ENCODE assay signal across 9 mouse cellular contexts in genomic region chr2:91480805-91481514, GRCm38 (mm10). TPM values are rescaled to one million over a fixed set of nuclear protein-coding genes. Genes with fewer than 3 reads are reported as not detected.
DNase-seq lines count a peak whose midpoint lies in the region; ATAC-seq lines count a peak whose summit lies in the region.
"Had no signal": no experiment of that assay in that cellular context is flagged by ENCODE, and none has a peak within 500 bp of the region (broad histone marks: within the 10 kb centered on the region; RNA-seq: fewer than 3 reads in every experiment).

No protein-coding gene starts in this region.

- H3K27me3 ChIP-seq in forebrain, embryonic 13.5 days = no peaks in the 10 kb centered on the region
- H3K27me3 ChIP-seq in neural tube, embryonic 14.5 days (ENCODE audit: control insufficient read depth, insufficient read depth, low read length) = no peaks in the 10 kb centered on the region
- H3K27me3 ChIP-seq: lung, embryonic 15.5 days had no signal

- H3K9me3 ChIP-seq in forebrain, embryonic 13.5 days (replicated peaks) = no peaks in the 10 kb centered on the region
- no peaks in the 10 kb centered on the region for H3K9me3 ChIP-seq in neural tube, embryonic 14.5 days (ENCODE audit: control insufficient read depth, low read length)
- H3K9me3 ChIP-seq: lung, embryonic 15.5 days had no signal

- H3K4me1 ChIP-seq in forebrain, embryonic 13.5 days = no peaks in the 10 kb centered on the region
- no peaks in the 10 kb centered on the region for H3K4me1 ChIP-seq in neural tube, embryonic 14.5 days (ENCODE audit: control insufficient read depth, insufficient read depth, low read length)
- H3K4me1 ChIP-seq: lung, embryonic 15.5 days had no signal

- peak; percentile 79 for ATAC-seq in forebrain, embryonic 13.5 days
- ATAC-seq in neural tube, embryonic 14.5 days (ENCODE audit: low read depth) = peak; percentile 87
- no peak for ATAC-seq in activated CD4-positive, CD25-positive, alpha-beta regulatory T cell, adult 4 months

- intact Hi-C loops in left cerebral cortex, postnatal 25 days (cut with DNase I) = loop anchor here (1.0 to 5.0 kb wide), 2 partner anchors 195 to 369 kb away; no protein-coding TSS in a partner anchor

- no peak overlapping the region for H3K4me2 ChIP-seq in forebrain, embryonic 13.5 days
- H3K4me2 ChIP-seq in neural tube, embryonic 14.5 days (ENCODE audit: low read depth, low read length) = no peak overlapping the region
- H3K4me2 ChIP-seq: lung, embryonic 15.5 days had no signal

- DNase-seq in right cerebral cortex, adult 2 months (ENCODE audit: low spot score in 2 of 2) = peak; percentile 70 to 81
- no peak for DNase-seq in right cerebral cortex, postnatal 4 days
- peak; percentile 48 for DNase-seq in c-Kit-positive CD71-positive TER-119-positive erythroid progenitor cells, embryonic 14.5 days (ENCODE audit: low spot score)
- DNase-seq in hindlimb bud, embryonic 11.5 days (ENCODE audit: extremely low spot score, low read depth, low spot score) = peak; percentile 75
- peak; percentile 73 to 88 for DNase-seq in left cerebral cortex, postnatal 25 days (ENCODE audit: low spot score in 2 of 2)

- no peak overlapping the region for H3K9ac ChIP-seq in forebrain, embryonic 13.5 days
- H3K9ac ChIP-seq in neural tube, embryonic 14.5 days (replicated peaks; ENCODE audit: low read depth, low read length) = no peak overlapping the region
- H3K9ac ChIP-seq: lung, embryonic 15.5 days had no signal

- H3K4me3 ChIP-seq in forebrain, embryonic 13.5 days = no peak overlapping the region
- no peak overlapping the region for H3K4me3 ChIP-seq in neural tube, embryonic 14.5 days (ENCODE audit: low read depth, low read length)
- H3K4me3 ChIP-seq: lung, embryonic 15.5 days had no signal

- no peak overlapping the region for H3K27ac ChIP-seq in forebrain, embryonic 13.5 days
- no peak overlapping the region for H3K27ac ChIP-seq in neural tube, embryonic 14.5 days (ENCODE audit: low read depth, low read length)
- H3K27ac ChIP-seq: lung, embryonic 15.5 days had no signal

- peaks cover 79% of the 10 kb centered on the region for H3K36me3 ChIP-seq in forebrain, embryonic 13.5 days (ENCODE audit: poor library complexity, severe bottlenecking)
- H3K36me3 ChIP-seq in neural tube, embryonic 14.5 days (ENCODE audit: control insufficient read depth, insufficient read depth, low read length) = no peaks in the 10 kb centered on the region

- WGBS in forebrain, embryonic 13.5 days = 60% methylated on average over 6 of the region's 6 CpGs
- 68% methylated on average over 6 of the region's 6 CpGs for WGBS in neural tube, embryonic 14.5 days

RNA-seq across cellular contexts. Expression of gene Lrp4, which starts 23.6 kb away (rescaled TPM):
- 10.3 and 11.3 TPM in 2 replicates for polyA plus RNA-seq in forebrain, embryonic 13.5 days (2015; fragmentation: Nextera tagmentation; extraction: Ambion mirVana)
- 10 to 100 TPM; 24.9 to 25.2 TPM for total RNA-seq in left cerebral cortex, postnatal 25 days (2021)
- polyA plus RNA-seq in neural tube, embryonic 14.5 days (2014; fragmentation: Nextera tagmentation; extraction: Ambion mirVana) = 6.4 and 7.2 TPM in 2 replicates
- under 1 TPM in 1 of 2 experiments, not detected in 1; 0.11 TPM for polyA plus RNA-seq in activated CD4-positive, CD25-positive, alpha-beta regulatory T cell, adult 4 months (2017; shearing (Covaris generic))

RNA-seq across cellular contexts. Expression of gene 1110051M20Rik, which starts 36.5 kb away (rescaled TPM):
- 137 and 149 TPM in 2 replicates for polyA plus RNA-seq in forebrain, embryonic 13.5 days (2015; fragmentation: Nextera tagmentation; extraction: Ambion mirVana)
- total RNA-seq in left cerebral cortex, postnatal 25 days (2021) = 10 to 100 TPM; 89.9 to 96.6 TPM
- polyA plus RNA-seq in neural tube, embryonic 14.5 days (2014; fragmentation: Nextera tagmentation; extraction: Ambion mirVana) = 149 and 163 TPM in 2 replicates
- polyA plus RNA-seq in activated CD4-positive, CD25-positive, alpha-beta regulatory T cell, adult 4 months (2017; shearing (Covaris generic)) = 10 to 100 TPM; 23.8 to 28.2 TPM

RNA-seq across cellular contexts. Expression of gene Ckap5, which starts 45.6 kb away (rescaled TPM):
- polyA plus RNA-seq in forebrain, embryonic 13.5 days (2015; fragmentation: Nextera tagmentation; extraction: Ambion mirVana) = 185 and 187 TPM in 2 replicates
- total RNA-seq in left cerebral cortex, postnatal 25 days (2021) = 100 to 1,000 TPM; 132 to 139 TPM
- polyA plus RNA-seq in neural tube, embryonic 14.5 days (2014; fragmentation: Nextera tagmentation; extraction: Ambion mirVana) = 117 and 123 TPM in 2 replicates
- polyA plus RNA-seq in activated CD4-positive, CD25-positive, alpha-beta regulatory T cell, adult 4 months (2017; shearing (Covaris generic)) = 10 to 100 TPM; 52.3 to 52.7 TPM
